Mouse (Mus musculus): ENCODE data around the gene Rasa4. TPM values are rescaled to one million over a fixed set of nuclear protein-coding genes. Genes with fewer than 3 reads are reported as not detected.

Gene Rasa4
- 0.06 and 0.09 TPM in 2 replicates for polyA plus RNA-seq (2012)

DNA sequence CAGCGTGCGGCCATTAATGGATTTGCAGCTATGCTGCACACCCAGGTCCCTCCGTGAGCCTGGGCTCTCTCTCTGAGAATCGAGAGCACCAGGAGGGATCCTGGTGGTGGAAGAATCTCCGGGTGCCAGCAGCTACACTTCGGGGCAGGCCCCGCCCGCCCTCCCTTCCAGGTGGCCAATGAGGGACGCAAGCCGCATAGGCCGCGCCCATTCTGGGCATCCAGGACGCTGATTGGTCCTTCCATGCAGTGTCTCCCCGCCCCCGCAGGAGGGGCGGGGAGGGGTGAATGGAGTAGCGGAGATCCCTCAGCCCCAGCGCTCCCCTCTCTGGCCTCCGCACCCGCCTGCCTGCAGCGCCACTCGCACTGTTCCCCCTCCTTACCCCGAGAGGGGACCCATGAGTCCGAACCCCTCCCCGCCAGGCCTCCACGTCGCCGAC lies at the start of gene Rasa4:
Gene Rasa4, plus strand, starts transcription at position 248 of the 439 bp plus-strand sequence.
- TF ChIP-seq GATA1 (IDR thresholded peaks at IDR 0.05; ENCODE audit: low read length), result no peak

DNA sequence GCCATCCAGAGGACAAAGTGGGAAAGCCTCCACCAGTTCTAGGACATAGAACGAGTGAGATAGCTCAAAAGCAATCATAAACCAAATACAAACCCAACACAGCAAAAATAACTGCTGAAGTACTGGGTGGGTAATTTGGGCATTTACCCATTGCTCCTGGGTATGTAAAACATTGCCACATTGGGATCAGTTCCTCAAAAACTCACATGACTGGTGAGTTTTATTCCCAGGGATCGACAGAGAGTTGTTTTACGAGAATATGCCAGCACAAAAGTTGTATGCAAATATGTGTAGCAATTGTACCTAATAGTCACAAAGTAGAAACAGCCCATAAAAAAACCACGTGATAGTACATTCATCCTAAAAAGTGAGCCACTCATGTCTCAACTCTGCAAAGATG lies 48.8 kb upstream of the Rasa4 start:
- no peak for TF ChIP-seq GATA1 (IDR thresholded peaks at IDR 0.05; ENCODE audit: low read length)

DNA sequence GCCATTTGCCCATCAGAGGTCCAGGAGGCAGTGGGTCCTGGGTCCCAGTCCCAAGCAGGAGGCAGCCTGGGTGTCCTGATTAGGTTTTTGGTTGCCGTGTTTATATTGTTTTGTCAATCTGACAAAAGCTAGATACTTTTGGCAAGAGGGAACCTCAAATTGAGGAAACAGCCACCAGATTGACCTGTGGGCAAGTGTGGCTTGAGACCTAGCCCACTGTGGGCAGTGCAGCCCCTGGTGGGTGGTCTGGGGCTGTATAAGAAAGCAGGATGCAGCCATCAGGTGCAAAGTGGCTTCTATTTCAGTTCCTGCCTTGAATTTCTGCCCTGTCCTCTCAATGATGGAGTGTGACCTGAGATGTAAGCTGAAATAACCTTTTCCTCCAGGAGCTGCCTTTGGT lies 48.4 kb upstream of the Rasa4 start:
- TF ChIP-seq GATA1 (IDR thresholded peaks at IDR 0.05; ENCODE audit: low read length), result no peak

DNA sequence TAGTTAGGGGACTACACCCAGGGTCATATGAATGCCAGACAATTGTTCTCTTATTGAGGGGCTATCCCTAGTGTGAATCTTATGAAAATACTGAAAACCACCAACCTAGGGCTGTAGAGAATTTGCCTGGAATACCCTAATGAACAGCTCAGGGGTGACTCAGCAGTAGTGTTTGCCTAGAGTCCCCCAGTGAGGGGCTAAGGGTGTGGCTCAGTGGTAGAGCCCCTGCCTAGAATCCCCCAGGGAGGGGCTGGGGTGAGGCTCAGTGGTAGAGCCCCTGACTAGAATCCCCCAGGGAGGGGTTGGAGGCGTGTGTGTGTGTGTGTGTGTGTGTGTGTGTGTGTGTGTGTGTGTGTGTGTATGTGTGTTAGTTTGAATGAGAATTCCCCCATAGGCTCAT lies 47.0 kb upstream of the Rasa4 start:
- no peak for TF ChIP-seq GATA1 (IDR thresholded peaks at IDR 0.05; ENCODE audit: low read length)

DNA sequence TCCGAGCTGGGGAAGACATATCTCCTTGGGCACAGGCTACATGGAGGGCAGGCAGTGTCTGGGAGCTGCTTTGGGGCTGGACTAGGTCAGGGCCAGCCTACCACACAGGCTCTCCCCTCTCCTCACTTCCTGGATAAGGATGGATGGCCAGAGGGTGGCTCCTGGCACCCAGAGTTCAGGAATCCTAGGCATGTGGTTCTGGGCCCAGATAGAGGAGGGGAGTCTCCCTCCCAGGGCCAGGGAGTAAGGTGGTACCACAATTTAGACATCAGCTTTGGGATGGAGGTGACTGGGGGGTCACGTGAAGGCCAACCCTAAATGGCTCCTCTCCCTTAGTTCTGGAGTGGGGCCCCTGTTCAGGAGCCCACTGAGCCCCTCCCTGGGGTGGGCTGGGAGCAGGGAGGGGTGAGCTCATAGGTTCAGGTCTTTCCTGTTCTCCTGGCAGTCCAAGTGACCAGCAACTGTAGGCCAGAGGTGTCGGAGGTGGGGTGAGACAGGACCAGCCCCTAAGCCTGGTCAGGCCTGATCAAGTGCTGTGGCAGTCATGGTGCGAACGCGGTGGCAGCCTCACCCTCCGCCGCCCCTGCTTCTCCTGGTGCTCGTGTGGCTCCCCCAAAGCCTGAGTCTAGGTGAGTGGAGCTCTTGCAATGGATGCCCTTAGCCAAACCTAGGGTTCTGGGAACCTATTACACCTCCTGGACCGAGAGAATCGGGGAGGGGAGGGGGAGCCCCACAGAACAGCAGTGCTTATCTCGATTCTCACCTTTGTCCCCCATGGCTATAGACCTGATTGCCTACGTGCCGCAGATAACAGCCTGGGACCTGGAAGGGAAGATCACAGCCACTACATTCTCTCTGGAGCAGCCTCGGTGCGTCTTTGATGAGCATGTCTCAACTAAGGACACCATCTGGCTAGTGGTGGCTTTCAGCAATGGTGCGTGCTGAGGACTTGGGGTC lies 45.2 kb upstream of the Rasa4 start, which contains the start of gene Upk3b:
Gene Upk3b, plus strand, starts transcription at position 239 of the 957 bp plus-strand sequence.
- no peak for TF ChIP-seq GATA1 (IDR thresholded peaks at IDR 0.05; ENCODE audit: low read length)

DNA sequence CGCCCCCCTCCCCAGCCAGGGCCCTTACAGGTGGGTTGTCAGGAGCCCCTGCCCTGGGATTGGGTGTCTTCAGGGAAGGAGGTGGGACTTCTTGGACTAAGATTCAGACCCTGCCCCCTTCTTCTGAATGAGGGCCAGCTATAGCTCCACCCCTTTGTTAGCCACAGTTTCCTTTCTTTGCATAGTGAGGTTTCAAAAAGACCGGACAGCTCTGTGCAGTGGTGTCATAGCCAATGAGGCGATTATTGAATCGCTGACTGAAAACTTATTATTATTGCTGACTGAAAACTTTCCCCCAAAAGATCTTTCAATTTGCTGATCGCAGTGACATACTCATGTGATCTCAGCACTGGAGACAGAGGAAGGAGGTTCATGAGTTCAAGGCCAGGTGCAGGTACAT lies 43.5 kb upstream of the Rasa4 start:
- TF ChIP-seq GATA1 (IDR thresholded peaks at IDR 0.05; ENCODE audit: low read length), result no peak

DNA sequence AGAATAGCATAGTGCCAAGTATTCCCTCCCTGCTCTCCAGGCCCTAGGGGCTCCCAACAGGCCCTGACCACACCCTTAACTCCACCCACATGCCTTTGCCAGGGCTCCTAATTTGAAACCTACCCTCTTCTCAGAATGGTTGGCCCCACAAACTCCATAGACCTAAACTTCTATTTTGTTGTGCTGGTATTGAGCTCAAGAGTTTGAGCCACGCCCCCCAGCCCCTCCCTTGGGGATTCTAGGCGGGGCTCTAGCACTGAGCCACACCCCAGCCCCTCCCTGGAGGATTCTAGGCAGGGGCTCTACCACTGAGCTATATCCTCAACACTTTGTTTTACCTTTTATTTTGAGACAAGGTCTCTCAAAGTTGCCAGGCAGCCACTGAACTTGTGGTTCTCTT lies 42.5 kb upstream of the Rasa4 start:
- no peak for TF ChIP-seq GATA1 (IDR thresholded peaks at IDR 0.05; ENCODE audit: low read length)

DNA sequence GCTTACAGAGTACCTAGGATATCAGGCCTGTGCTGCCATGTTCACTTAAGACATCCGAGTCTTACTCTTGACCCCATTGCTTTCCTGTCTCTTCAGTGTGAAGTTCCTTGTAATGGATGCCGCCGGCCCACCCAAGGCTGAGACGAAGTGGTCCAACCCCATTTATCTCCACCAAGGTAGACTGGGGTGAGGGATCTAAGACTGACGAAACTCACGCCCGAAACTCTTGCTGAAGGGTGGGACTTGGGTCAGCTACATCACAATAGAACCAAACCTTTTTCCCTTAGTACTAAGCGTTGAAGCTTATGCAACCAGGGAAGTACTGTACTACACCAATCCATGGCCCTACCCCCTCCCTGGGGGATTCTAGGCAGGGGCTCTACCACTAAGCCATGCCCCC lies 42.0 kb upstream of the Rasa4 start:
- TF ChIP-seq GATA1 (IDR thresholded peaks at IDR 0.05; ENCODE audit: low read length), result no peak

DNA sequence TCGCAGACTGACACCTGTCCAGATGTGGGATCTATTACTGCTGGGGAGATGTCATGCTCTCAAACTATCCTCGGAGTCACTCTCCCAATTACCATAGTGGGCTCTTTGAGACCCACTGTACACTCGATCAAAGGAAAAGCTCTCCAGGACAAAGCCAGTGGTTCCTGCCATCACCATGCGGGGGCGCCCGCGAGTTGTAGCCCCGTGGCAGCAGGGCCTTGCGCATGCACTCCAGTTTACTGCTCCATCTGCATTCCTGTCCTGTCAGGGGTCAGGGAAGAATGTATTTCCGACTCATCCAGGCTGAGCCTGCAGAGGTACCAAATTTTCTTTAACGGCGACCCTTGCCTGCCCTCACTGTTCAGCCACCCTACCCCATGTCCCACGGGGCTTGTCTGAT lies 38.9 kb upstream of the Rasa4 start:
- no peak for TF ChIP-seq GATA1 (IDR thresholded peaks at IDR 0.05; ENCODE audit: low read length)

DNA sequence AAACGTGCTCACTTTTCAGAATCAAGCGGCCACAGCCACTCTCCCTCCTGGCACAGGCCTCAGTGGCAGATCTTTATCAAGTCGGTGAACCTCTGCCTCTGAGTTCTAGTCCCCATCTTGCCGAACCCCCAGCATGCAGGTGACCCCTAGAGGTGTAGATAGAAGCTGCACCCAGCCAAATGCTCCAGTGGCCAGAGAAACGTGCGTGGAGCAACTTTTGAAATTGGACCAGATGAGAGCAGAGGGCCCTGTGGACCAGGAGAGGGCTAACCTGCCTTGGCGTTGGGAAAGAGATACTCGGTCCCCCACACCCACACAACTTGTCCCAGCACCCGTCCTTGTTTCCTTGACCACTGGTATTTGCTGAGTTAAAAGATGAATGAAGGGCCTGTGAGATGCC lies 38.3 kb upstream of the Rasa4 start:
- no peak for TF ChIP-seq GATA1 (IDR thresholded peaks at IDR 0.05; ENCODE audit: low read length)

DNA sequence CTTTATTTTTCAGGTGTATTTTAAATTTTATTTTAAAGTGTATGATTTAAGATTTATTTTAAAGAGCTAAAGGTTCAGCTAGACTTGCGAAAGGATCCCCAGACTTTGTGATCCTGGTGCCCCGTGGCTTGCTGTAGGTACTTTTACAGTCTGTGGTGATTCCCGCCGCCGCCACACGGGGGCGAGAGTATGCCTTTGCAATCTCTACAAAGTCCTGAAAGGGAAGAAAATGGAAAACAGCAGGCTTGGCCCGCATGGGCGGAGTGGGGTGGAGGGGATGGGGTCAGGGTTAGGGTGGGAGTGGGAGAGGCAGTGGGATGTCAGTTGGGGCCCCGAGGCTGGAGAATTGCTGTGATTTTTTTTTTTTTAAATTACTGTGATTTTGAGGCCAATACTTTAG lies 37.7 kb upstream of the Rasa4 start:
- no peak for TF ChIP-seq GATA1 (IDR thresholded peaks at IDR 0.05; ENCODE audit: low read length)

DNA sequence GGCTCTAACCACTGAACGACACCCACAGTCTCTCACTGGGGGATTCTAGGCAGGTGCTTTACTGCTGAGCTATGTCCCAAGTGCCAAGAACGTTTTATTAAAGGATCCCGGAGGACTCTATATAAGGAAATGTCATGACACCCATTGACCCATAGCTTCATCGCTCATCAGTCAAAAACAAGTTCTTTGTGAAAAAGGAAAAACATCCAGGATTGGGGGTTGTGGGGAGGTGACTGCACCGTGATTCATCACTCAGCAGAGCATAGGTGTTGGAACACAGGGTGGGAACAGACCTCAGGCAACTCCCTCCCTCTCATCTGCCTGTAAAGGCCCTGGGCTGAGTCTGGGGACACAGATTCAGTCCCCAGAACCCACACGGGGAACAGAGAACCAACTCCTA lies 33.8 kb upstream of the Rasa4 start:
- TF ChIP-seq GATA1 (IDR thresholded peaks at IDR 0.05; ENCODE audit: low read length), result no peak

DNA sequence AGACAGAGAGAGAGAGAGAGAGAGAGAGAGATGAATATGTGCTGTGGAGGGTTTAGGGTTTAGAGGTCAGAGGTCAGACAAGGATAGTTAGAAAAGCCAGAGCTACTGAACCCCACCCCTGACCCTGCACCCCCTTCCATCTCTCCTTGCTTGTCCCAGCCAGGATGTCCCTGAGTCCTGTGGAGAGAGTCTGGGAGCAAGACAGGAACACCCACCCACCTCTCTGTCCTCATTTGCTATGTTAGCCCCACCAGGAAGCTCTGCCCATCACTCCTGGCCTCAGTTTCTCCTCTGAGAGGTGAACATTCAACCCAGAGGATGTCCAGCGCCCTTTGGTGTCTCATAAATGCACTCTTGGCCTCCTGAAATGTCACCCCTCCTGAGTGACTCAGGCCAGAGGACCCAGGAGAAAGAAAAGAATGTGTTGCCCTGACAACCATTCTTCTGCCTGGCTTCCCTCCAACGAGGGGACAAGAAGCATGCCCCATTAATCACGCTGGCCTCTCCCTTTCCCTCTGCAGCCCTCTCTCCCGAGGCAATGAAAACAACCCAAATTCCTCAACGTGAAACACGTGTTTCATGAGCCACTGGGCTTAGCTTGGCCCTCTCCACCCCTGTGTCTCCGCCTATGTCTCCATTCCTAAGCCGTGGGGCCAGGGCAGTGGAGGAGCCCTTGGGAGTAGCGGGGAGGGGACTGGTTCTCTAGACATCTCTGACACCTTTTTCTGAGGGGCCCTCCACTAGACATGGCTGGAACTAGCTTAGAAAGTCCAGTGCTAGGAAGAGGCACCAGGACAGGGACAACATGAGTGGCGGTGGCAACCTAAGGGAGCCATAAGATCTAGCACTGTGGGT lies 32.3 kb upstream of the Rasa4 start:
- no peak for TF ChIP-seq GATA1 (IDR thresholded peaks at IDR 0.05; ENCODE audit: low read length)

DNA sequence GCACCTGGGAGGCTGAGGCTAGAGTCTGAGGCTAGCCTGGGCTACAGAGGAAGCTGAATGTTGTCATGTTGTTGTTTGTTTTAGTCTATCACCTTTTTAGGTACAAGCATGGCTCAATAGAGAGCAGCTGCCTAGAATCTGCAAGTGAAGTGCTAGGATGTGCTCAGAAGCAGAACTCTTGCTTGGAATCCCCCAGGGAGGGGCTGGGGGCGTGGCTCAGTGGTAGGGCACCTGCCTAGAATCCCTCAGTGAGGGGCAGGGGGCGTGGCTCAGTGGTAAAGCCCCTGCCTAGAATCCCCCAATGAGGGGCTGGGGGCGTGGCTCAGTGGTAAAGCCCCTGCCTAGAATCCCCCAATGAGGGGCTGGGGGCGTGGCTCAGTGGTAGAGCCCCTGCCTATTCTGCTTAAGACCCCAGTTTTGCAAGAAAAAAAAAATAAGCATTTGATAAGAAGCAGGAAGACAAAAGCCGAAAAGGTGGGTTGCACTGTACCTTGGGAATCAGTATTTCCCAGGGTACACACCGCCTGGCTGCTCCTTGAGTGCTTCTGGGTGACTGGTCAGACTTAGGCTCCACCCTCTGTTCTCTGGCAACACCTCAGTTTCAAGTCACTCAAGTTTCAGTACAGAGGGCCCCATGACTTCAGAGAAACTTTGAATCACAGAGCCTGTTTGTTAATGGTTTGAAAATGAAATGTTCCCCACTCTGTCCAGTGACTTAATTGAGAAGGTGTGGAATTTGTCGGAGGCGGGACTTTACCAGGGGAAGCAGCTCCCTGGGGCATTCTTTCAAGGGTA lies 30.7 kb upstream of the Rasa4 start:
- no peak for TF ChIP-seq GATA1 (IDR thresholded peaks at IDR 0.05; ENCODE audit: low read length)

DNA sequence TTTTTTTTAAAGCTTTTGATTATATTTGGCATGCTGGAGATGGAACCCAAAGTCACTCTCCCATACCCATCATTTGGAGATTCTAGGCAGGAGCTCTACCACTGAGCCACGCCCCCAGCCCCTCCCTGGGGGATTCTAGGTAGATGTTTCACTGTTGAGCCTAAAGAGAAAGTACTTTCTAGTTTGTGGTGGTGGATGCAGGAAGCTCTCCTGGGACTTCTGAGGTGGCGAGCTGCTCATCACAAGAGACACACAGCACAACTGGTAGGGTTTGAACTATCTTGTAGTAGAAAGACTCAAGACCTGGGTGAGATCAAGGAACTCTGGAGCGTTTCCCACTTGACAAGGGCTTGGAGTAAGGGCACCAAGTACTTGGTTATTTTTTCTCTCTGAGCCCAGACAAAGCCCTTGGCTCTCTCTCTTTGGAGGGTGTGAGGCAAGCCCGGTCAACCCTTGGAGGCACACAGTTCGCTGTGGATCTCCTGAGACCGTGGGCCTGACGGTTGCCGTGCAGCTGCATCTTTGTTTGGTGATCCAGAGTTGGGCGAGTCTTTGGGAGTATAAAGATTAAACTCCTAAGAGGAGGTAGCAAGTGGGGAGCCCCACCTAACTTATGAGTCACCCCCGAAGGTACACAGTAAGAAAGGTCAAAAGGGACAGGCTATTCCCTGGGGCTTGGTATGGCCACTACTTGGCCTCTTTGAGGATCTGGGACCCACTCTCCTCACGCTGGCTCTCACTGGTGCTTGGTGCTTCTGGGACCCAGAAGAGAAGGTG lies 29.2 kb upstream of the Rasa4 start, which contains the start of gene Upk3bl:
Gene Upk3bl, plus strand, starts transcription at position 192 of the 777 bp plus-strand sequence.
- TF ChIP-seq GATA1 (IDR thresholded peaks at IDR 0.05; ENCODE audit: low read length), result no peak
